Mouse (Mus musculus) ES-Bruce4 (cell line): ENCODE data around the gene Sgms1.

ENCODE experiments used
- CTCF ChIP-seq: IDR thresholded peaks from one replicate; pipeline ENCODE4 v1.8.1; 2011; ENCODE audit warnings: low read depth, low read length
- POLR2A ChIP-seq: IDR thresholded peaks from one replicate; pipeline ENCODE4 v1.8.1; 2011; ENCODE audit warnings: low read length; ENCODE audit not compliant: insufficient read depth

DNA sequence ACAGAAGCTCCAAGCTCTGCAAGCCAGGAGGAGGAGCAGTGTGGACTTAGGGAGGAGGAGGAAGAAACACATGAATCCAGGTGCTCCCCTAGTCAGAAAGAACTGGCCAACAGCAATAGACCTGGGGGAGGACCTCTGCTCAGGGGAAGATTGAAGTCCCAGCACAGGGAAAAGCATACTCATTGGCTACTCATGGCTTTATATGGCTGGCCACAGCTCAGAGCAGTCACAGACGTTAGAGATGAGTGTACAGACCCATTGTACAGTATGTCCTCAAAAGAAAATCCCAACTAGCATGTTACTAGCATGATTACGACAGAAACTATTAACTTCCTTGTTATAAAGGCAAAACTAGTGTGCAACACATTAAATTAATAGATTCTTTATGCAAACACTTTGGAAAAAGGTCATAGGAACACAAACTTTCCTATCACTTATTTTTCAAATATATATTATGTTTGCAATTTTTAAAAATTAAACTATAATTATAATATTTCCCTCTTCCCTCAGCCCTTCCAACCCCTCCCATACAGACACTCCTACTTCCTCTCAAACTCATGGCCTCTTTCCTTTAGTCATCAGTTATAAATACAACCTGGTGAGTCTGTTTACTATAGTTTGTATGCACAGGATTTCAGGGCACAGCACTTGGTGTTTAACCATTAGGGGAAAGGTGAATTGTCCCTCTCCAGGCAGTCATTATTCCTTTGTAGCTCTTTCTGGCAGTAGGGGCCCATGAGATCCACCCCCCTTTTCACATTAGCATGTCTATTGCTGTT, 165.0 kb downstream of the Sgms1 start:
- TF ChIP-seq POLR2A (no peak), CTCF (no peak)
